Mouse (Mus musculus) kidney, adult 2 months (tissue): ENCODE data around the gene Cyp2d34. TPM values are rescaled to one million over a fixed set of nuclear protein-coding genes. Genes with fewer than 3 reads are reported as not detected.

Source experiments
- DNase-seq: peaks from one replicate; pipeline ENCODE4 v3.0.0; 2021
- H3K27ac ChIP-seq: fragments of 200-500 bp; 2 replicates; pipeline ENCODE4 v1.5.1; 2012; ENCODE audit warnings: low read depth, low read length, control low read depth, inconsistent platforms; ENCODE audit not compliant: insufficient read depth
- H3K27me3 ChIP-seq: fragments of 200-500 bp; replicated peaks from 2 replicates; pipeline ENCODE4 v1.6.1; 2012; ENCODE audit warnings: mild to moderate bottlenecking, moderate library complexity, low read length, inconsistent platforms; ENCODE audit not compliant: control insufficient read depth, insufficient read depth
- H3K36me3 ChIP-seq: fragments of 200-500 bp; 2 replicates; pipeline ENCODE4 v1.6.1; 2012; ENCODE audit warnings: mild to moderate bottlenecking, moderate library complexity, low read length, inconsistent platforms; ENCODE audit not compliant: control insufficient read depth, insufficient read depth
- H3K4me1 ChIP-seq: fragments of 200-500 bp; 2 replicates; pipeline ENCODE4 v1.6.1; 2011; ENCODE audit warnings: low read length; ENCODE audit not compliant: control insufficient read depth, insufficient read depth
- H3K4me3 ChIP-seq: fragments of 200-500 bp; 2 replicates; pipeline ENCODE4 v1.5.1; 2011; ENCODE audit warnings: mild to moderate bottlenecking, low read depth, low read length, control low read depth; ENCODE audit not compliant: insufficient read depth
- CTCF ChIP-seq: fragments of 200-500 bp; conservative IDR thresholded peaks from 2 replicates; pipeline ENCODE4 v1.5.1; 2011; ENCODE audit warnings: low read depth, mild to moderate bottlenecking, control low read depth, low read length, moderate library complexity, mixed read lengths; ENCODE audit not compliant: insufficient read depth, insufficient read length
- WGBS: fragments of 180-500 bp; shearing (Covaris S2); methylation state at CpG from one replicate; pipeline ENCODE4 v1.1.7; 2018; 5-methylcytosine and 5-hydroxymethylcytosine counted together
- polyA plus RNA-seq: library from polyadenylated mRNA; depleted of rRNA; stranded (reverse); fragments of >200 nt; gene quantifications from 2 replicates; pipeline ENCODE4 v1.2.3, GENCODE M21; 2012; rRNA removed

Cyp2d34 gene
- polyA plus RNA-seq, 1 experiment = 0.06 TPM

GRCm38 (mm10) chr15:82572856-82573255, 47.9 kb downstream of the Cyp2d34 start:
- Histone ChIP-seq H3K27ac (no peak overlapping the region), H3K27me3 (no peaks in the 10 kb centered on the region), H3K36me3 (no peaks in the 10 kb centered on the region), H3K4me1 (no peaks in the 10 kb centered on the region), H3K4me3 (no peak overlapping the region)
- no peak for TF ChIP-seq CTCF
- WGBS = 64% methylated on average over 1 of the region's 1 CpGs
- no peak for DNase-seq

Other genes starting within 250 kb of the Cyp2d34 start
- 60.9 and 74.8 TPM in 2 replicates for gene Cyp2d22, start 240.7 kb downstream of the Cyp2d34 start, polyA plus RNA-seq
- gene Cyp2d11, start 226.9 kb downstream of the Cyp2d34 start, polyA plus RNA-seq = not detected in 2 replicates
- gene Cyp2d10, start 213.8 kb downstream of the Cyp2d34 start, polyA plus RNA-seq = 0.22 and 0.33 TPM in 2 replicates
- gene Cyp2d9, start 187.5 kb downstream of the Cyp2d34 start, polyA plus RNA-seq = 29.6 and 49.9 TPM in 2 replicates
- gene Cyp2d12, start 65.9 kb downstream of the Cyp2d34 start, polyA plus RNA-seq = 54.8 and 67.6 TPM in 2 replicates
- gene Cyp2d40, start 143.2 kb upstream of the Cyp2d34 start, polyA plus RNA-seq = 0.06 and 0.23 TPM in 2 replicates
- 780 and 833 TPM in 2 replicates for gene Cyp2d26, start 173.3 kb upstream of the Cyp2d34 start, polyA plus RNA-seq